Mouse (Mus musculus) ZHBTc4 (cell line): Measurements from ENCODE around the gene Bivm.

ENCODE experiments used
- DNase-seq: peaks from one replicate; pipeline ENCODE4 v3.0.0-alpha.2; 2011; ENCODE audit warnings: low read depth, low spot score

The Bivm gene

GRCm38 (mm10) chr1:44118239-44119054, at the start of gene Bivm, which contains the start of gene Kdelc1:
Bivm (plus strand) TSS chr1:44118957.
Kdelc1 (minus strand) TSS chr1:44118808.
- DNase-seq, result peak; percentile 97

- peak; percentile 54 for DNase-seq
Measured at GRCm38 (mm10) chr1:44101448-44102225, 17.1 kb upstream of the Bivm start.

- peak; percentile 98 for DNase-seq
Measured at GRCm38 (mm10) chr1:44102259-44102717, 16.5 kb upstream of the Bivm start, which contains the start of gene Tex30. Tex30 (minus strand) TSS chr1:44102441.

- peak; percentile 8 for DNase-seq
Measured at GRCm38 (mm10) chr1:44102939-44103338, 15.8 kb upstream of the Bivm start.

GRCm38 (mm10) chr1:44117571-44117970, 1.2 kb upstream of the Bivm start:
- DNase-seq, result no peak

GRCm38 (mm10) chr1:44119201-44120073, 680 bp downstream of the Bivm start:
- DNase-seq, result peak; percentile 86

GRCm38 (mm10) chr1:44120074-44120406, 1.3 kb downstream of the Bivm start:
- no peak for DNase-seq

- no peak for DNase-seq
Measured at GRCm38 (mm10) chr1:44122256-44122655, 3.5 kb downstream of the Bivm start.

GRCm38 (mm10) chr1:44125590-44125989, 6.8 kb downstream of the Bivm start:
- no peak for DNase-seq

GRCm38 (mm10) chr1:44129929-44130581, 11.3 kb downstream of the Bivm start:
- no peak for DNase-seq

GRCm38 (mm10) chr1:44140232-44140631, 21.5 kb downstream of the Bivm start:
- DNase-seq, result no peak

- no peak for DNase-seq
Measured at GRCm38 (mm10) chr1:44142747-44143146, 24.0 kb downstream of the Bivm start.

- peak; percentile 96 for DNase-seq
Measured at GRCm38 (mm10) chr1:44147563-44148381, 29.0 kb downstream of the Bivm start, which contains the start of gene Ercc5. Ercc5 (plus strand) TSS chr1:44147744.

- peak; percentile 19 for DNase-seq
Measured at GRCm38 (mm10) chr1:44148706-44149105, 29.9 kb downstream of the Bivm start.

GRCm38 (mm10) chr1:44155287-44155686, 36.5 kb downstream of the Bivm start:
- peak; percentile 25 for DNase-seq

GRCm38 (mm10) chr1:44158317-44158716, 39.6 kb downstream of the Bivm start:
- no peak for DNase-seq

GRCm38 (mm10) chr1:44161818-44162217, 43.1 kb downstream of the Bivm start:
- no peak for DNase-seq

GRCm38 (mm10) chr1:44162389-44162788, 43.6 kb downstream of the Bivm start:
- DNase-seq, result no peak

GRCm38 (mm10) chr1:44167859-44168383, 49.2 kb downstream of the Bivm start:
- peak; percentile 68 for DNase-seq

- DNase-seq, result no peak
Measured at GRCm38 (mm10) chr1:44172656-44173055, 53.9 kb downstream of the Bivm start.
